Mouse (Mus musculus): ENCODE data around the gene Slc26a8.
A peak's percentile ranks its signal among the peaks of the same experiment; 100 is the strongest.

The Slc26a8 gene

DNA sequence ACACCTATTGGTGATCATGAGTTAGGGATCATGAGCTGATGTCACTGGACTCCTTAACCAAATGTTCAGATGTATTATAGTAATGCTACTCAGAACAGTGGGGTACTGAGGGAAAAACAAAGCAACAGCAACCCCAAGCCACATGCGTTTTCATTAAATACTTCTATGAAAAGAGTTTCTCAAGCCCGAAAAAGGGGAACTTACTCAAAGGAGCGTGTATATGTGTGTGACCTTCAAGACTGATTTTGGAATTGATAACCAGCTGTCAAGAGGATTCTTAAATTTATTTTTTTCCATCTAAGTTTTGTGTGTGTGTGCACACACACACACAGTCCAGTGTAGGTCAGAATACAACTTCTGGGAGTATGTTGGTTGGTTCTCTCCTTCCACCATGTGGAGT is 49.9 kb downstream of the Slc26a8 start:
- DNase-seq (ENCODE audit: low spot score): no peak

DNA sequence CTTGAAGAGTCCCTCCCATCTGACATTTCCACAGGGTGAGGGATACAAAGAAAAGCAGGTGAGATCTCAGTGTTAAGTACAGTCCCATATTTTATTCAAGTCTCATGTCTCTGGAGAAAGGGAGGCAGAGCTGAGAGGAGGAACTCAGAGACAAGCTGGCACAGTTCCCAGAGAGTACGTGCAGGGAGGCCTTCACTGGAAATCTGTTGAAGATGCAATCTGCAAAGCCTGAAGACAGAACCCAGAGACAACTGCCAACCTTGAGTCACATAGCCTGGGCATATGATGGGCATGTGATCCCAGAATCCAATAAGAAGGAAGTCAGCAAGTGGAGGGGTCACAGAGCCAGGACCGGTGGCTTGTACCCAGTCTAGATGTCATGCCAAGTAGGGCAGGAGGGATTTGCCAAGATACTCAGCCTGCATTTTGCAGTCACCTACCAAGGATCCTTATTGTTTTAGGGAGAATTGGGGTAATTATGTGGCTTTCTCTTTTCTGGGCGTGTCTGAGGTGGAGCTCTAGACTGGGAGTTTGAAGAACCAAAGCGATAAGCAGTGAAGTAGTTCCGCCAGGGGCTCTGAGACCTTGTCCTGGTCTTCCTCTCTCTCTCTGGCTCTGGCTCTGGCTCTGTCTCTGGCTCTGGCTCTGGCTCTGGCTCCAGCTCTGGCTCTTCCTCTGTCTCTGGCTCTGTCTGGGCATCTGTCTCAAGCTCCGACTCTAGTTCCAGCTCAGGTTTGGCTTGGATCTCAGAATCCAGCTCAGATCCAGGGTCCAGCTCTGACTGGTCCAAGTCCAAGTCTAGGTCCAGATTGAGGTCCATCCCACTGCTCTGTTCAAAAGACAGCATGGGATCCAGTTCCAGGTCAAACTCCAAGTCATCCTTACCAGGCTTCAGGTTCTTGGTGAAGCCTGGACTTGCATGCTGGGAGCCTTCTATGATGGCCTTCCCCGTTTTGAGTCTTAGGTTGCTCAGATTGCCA is 52.0 kb downstream of the Slc26a8 start:
- DNase-seq (ENCODE audit: low spot score): peak; percentile 48

DNA sequence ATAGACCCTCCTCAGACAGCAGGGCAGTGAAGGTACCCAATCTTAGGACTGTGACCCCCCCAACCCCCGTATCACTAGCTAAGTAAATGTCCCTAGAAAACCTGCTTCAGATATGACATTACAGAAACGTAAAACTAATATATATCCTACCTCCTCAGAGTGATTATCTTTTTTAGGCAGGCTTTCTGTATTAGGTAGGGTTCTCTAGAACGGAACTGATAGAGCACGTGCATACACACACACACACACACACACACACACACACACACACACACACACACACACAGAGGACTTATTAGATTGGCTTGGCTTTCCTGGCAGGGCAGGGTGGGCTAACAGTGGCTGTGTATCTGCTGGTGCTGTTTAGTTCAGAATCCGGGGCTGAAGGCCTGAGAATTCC is 54.2 kb downstream of the Slc26a8 start:
- DNase-seq (ENCODE audit: low spot score): no peak

DNA sequence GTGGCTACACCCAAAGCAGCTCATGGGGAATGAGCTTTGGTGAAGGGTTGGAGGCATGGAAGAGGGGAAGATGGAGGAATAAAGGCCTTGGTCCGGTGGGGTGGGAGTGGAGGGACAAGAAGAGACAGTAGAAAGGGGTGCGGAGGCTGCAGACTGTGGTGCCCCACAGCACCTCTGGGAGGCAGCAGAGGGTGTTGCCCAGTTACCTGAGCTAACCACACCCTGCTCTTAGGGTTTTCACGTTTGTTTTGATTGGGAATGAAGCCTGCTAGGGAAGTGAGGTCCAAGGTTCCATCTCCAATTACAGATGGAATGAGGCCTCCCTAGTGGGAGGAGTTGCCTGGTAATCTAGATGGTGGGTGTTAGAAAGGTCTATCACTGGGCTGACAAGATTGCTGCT is 60.9 kb downstream of the Slc26a8 start:
- DNase-seq (ENCODE audit: low spot score): no peak

DNA sequence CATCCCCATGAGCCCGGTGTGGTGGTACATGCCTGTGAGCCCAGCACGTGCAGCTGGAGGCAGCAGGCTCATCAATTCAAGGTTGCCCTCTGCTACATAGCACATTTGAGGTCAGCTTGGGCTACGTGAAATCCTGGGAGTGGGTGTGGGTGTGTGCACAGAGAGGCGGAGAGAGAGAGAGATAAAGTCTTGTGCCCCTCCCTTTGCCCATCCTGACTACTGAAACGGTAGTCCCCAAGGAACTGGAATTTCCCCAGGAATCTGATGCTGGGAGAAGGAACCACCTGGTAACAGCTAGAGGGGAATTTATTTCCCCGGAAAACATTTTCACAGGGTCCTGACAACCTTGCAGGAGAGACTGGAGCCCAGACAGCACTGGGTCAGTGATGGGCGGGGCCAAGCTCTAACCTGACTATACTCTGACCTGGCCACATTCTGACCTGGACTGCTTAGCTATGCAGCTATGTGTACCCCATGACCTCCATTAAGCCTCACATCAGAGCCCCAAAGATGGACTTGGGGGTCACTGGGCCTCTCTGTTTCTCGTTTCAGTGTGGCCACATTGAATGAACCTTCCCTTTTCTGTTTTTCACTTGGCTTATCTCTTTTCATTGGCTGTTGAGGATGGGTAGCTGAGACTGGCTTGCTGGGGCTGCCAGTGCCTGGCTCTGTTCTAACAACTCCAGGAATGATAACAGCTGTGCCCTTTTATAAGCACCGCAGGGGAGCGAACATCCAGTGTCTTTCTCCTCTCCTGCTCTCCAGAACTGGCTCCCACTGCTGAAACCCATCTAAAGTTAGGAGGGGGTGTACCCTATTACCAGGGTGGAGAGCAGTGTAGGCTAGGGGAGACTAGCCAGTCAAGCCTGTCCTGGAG is 61.5 kb downstream of the Slc26a8 start:
- DNase-seq (ENCODE audit: low spot score): no peak

DNA sequence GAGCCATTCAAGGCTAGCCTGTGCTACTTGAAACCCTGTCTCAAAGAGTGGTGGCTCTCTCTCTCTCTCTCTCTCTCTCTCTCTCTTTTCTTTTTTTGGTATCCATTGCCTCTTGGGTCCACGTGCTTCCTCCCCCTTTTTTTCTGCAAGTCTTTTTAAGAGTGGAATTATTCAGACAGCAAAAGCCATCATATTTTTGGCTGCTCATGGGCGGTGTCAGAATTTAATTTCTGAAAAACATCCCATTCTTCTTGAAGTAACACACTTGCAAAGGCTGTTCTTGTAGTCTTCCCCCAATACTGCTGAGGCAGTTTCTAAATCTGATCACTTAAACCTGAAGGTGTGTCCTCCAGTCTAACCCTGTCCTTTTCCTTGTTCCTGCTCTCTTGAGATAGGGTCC is 63.1 kb downstream of the Slc26a8 start:
- DNase-seq (ENCODE audit: low spot score): no peak

DNA sequence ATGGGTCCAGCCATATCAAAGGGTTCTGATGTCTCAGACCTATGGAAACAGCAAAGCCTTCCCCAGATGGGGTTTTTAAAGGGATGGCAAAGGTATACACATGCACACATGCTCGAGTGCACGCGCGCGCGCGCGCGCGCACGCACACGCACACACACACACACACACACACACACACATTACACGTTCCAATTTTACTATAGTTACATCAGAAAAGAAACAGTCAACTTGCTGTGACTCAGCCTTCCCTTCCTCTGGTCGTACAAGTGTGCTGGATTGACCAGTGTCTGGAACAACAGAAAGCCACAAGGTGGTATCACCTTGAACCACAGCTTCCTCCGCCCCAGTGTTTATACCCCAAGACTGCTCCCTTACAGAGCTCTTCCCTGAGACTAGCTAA is 64.7 kb downstream of the Slc26a8 start:
- no peak for DNase-seq (ENCODE audit: low spot score)

DNA sequence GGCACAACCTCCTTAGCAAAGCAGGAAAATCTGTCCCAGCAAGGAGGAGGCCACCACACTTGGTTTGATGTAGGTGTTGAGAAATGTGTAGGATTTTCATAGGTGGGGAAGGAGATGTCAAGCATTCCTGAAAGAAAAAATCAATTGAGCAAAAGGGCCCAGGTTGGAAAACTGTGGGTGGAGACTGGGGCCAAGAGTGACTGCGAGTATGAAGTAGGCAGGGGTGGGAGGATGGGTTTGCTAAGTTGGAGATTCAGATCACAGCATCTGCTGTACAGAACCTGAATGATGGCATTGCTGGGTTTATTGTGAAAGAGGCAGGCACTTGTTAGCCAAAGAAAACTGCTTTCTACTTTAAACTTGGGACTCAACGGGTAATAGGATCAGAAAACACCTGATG is 65.2 kb downstream of the Slc26a8 start:
- no peak for DNase-seq (ENCODE audit: low spot score)

DNA sequence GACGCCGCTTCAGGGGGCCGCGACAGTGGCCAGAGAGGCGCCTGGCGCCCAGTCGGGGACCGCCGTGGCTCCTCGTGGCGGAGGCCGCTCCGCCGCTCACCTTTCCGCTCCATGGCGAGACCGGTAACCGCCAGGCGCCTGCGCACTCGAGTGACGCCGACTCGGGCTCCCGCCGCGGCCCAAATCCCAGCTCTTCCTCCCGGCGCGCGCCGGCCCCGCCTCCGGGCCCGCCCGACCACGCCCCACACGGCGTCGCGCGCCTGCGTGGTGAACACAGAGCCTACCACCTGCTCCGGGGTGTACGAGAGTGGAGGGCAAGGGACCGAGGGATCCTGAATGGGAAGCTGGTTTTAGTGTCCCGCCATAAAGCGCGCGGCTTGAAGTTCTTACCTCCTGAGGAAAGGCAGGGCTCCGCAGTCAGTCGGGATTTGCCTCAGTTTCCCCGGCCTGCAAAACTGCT is 67.7 kb downstream of the Slc26a8 start, which contains the start of gene Srpk1:
TSS of gene Srpk1 (minus strand) at position 410 of the 460 bp plus-strand sequence.
- peak; percentile 94 for DNase-seq (ENCODE audit: low spot score)

DNA sequence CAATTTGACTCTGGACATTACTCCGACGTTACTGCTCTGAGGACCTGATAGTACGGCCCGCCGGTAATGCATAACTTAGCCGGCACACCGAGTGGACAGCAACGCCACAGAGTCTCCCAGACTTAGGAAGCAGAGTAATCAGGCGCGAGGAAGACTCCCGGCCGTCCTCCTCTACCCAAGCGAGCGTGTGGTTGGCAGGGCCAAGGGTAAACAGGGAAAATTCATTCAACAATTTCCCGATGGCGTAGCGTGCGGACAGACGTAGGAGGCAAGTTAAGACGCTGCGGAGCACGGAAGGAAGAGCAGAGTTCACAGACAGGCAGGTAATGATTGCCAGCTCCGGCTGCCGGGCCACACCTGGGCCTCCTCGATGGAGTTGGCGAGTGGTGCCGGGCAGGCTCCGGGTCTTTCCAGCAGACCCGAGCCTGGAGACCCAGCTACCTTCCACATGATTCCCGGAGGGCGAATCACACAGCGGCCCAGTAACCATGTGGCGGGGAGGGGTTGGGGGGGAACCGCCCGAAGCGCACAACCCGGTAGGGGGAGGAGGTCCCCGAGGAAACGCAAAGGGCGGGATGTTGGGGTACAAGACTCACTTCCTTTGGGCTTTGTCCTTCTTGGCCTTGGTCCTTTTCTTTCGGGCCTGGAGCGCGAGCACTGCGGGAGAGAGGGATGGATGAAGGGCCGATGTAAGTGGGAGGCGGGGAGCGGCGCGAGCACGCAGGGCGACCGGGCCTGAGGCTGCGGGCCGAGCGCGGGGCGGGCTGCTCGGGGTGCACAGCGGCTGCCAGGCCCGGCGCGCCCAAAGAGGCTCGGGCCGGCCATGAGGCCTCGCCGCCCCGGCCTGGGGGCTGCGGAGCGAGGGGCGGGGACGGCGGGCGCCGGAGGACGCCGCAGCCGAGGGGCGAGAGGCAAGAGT is 68.4 kb downstream of the Slc26a8 start:
- peak; percentile 59 for DNase-seq (ENCODE audit: low spot score)

DNA sequence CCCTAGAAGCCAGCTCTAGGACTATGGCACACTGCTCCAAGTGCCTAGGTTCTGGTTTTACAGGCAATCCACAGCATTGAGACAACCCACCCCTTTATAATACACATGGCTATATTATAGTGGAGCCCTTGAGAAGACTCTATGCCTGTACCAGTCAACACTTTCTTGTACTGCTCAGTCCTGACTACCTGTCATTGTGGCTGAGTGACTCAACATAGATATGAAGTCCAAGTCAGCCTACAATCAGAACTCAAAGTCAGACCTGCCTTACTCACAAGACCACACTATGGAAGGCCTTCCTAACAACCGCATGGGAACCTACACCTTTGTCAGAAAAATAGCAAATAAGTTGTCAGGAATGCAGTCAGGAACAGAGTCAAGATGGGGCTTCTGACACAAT is 71.3 kb downstream of the Slc26a8 start:
- no peak for DNase-seq (ENCODE audit: low spot score)

DNA sequence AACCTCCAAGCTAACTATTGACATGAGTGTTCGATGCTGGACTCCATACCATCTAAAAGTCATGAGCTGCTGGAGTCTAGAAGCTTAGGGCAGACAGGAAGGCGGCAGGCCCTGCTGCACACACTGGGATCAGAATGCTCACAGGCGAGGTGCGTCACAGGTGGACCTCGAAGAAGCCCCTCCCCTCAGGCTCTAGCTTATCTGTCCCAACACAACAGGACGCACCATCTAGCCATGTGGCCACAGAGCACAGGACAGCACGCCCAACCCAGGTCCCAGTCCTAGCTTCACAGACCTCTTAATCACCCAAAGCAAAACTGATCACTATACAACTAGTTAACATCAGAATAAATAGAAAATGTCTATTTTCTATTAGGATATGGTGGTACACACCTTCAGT is 71.9 kb downstream of the Slc26a8 start:
- no peak for DNase-seq (ENCODE audit: low spot score)

DNA sequence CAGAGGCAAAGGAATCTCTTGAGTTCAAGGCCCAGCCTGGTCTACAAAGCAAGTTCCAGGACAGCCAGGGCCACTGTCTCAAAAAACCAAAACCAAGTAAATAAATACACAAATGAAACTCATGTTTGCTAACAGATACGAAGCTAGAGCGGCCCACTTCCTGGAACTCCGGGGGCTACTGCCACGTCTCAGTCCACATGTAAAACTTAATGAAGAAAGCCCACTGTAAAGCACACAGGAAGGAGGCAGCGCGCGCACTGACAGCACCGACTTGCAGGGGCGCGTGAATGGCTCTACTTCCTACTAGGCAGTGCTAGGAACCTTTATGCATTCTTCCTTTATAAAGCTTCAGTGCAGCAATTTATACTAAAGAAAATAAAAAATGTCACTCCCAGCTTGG is 72.4 kb downstream of the Slc26a8 start:
- no peak for DNase-seq (ENCODE audit: low spot score)

DNA sequence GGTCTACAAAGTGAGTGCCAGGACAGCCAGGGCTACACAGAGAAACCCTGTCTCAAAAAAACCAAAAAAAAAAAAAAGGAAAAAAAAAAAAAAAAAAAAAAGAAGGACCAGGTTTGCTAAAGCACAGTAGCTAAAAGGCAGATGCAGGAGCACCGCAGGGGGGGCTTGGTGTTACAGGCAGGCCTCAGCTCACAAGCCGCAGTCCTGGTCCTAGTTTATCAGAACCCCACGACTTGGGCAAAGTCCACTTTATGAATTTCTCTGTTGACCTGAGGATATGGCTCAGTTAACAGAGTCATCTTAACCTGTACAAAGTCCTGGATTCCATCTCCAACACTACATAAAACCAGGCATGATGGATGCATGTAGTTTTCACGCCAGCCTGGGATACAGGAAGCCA is 74.7 kb downstream of the Slc26a8 start:
- no peak for DNase-seq (ENCODE audit: low spot score)

DNA sequence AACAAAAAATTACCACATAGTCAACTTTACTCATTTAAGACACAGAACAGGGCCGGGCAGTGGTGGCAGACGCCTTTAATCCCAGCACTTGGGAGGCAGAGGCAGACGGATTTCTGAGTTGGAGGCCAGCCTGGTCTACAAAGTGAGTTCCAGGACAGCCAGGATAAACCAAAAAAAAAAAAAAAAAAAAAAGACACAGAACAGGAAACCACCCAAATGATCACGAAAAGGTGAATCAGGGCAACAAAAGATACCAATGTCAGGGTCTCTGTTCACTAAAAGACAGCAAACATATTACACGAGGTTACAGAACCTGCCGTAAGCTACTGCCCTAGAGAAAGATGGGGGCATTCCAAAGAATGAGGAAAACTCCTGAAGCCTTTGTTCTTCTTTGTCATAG is 76.9 kb downstream of the Slc26a8 start:
- DNase-seq (ENCODE audit: low spot score): no peak

DNA sequence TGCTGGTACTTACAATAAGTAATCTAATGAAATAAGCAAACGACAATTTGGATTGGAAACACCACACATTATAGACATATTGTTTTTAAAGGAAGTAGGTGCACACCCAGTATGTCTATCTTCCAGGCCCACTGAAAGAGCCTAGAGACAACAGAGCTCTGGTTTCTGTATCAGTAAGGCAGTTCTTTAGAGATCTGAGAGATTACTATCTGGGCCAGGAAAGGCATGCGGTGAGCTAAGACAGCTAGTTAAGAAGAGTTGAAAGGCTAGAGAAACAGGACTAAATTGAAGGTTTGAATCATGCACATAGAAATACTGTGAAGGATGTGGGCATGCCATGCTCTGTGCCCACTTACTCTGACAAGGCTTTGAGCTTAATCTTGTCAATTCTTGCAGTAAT is 77.4 kb downstream of the Slc26a8 start:
- DNase-seq (ENCODE audit: low spot score): no peak

DNA sequence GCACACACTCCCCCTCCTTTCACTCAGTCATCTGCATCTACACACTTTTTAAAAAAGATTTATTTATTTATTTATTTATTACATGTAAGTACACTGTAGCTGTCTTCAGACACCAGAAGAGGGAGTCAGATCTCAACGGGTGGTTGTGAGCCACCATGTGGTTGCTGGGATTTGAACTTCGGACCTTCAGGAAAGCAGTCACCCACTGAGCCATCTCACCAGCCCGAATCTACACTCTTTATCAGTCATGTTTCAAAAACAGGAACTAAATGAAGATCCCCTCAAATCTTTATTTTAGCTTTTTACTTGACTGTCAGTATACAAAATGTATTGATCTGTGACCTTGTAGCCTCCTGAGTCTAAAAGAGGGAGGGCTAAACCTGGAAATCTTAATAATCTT is 80.5 kb downstream of the Slc26a8 start:
- no peak for DNase-seq (ENCODE audit: low spot score)

DNA sequence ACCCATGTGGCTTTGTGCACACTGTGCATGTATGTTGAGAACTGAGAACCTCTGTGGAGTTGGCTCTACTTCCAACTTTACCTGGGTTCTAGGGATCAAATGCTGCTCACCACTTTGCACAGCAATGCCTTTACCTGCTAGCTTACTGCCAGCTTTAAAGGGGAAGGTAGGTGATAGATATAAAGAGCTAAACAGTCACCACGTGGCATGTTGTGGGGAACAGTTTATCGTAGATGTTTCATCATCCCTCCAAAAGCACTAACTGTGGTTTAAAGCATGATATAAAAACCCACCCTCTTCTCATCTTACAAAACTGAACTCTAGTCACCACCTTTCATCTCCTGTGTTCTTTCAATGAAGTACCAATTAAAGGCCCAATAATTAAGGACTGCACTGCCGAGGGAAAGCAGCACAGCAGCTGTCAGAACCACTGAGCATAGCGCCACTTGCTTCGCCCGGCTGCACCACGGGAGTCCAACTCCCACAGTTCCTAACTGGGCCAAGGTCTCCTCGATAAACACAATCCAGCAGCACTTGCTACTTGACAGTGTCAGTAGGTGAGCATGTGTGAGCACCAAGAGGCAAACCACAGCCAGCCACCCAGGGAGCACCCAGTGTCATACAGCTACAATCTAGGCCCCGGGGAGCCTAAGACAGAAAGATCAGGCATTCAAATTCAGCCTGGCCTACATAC is 88.3 kb downstream of the Slc26a8 start:
- DNase-seq (ENCODE audit: low spot score): peak; percentile 65

DNA sequence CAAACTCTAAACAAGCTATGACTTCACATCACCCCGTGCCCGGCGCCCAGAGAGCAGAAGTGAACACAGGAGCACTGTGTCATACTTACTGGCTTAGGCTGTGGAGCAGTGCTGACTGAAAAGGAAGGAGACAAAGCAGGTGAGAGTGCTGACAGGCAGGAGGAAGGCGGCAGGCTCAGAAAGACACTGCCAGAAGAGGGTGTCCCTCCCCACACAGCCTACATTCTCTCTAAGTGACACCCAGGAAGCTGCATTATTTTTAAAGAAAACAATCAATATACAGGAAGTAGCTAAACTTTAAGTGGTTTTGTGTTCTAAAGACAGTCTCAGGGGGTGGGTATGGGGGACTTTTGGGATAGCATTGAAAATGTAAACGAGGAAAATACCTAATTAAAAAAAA is 89.3 kb downstream of the Slc26a8 start:
- no peak for DNase-seq (ENCODE audit: low spot score)

DNA sequence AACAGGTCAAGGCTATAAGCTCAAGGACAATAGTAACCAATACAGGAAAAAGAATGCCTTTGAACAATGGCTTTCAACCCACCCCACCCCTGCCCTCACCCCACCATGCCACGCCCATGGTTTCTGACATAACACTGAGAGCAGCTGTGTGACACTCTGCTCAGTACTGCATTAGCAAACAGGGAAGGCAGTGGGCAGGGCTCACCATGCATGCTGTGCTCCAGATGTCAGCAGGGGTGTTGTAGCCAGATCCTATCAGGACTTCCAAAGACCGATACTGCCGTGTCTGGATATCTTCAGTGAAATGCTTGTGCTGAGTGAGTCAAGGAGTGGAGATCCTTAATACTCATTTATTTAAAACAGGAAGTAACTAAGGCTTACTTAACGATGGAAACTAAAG is 96.1 kb downstream of the Slc26a8 start:
- no peak for DNase-seq (ENCODE audit: low spot score)

DNA sequence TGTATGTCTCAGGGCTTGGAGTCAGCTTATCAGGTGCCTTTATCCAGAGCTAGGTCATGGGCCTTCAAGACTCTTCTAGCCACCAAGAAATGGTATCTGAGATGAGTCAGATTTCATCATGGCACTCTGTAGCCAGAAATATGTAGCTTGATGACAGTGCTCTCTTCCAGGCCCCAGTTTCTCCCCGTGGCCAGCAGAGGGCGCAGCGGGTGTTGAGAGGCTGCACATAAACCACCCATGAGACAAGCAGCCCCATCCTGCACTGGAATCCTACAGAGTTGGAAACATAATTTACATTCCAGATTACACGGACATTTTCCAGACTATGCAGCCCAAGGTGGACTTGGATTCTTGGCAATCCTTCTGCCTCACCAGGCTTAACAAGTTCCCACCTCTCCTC is 97.0 kb downstream of the Slc26a8 start:
- peak; percentile 56 for DNase-seq (ENCODE audit: low spot score)
